Mouse (Mus musculus): ENCODE results near the gene Phactr3.
A peak's percentile ranks its signal among the peaks of the same experiment; 100 is the strongest.

Gene Phactr3

GRCm38 (mm10) chr2:178196038-178196437, 77.3 kb downstream of the Phactr3 start:
- no peak for DNase-seq

DNA sequence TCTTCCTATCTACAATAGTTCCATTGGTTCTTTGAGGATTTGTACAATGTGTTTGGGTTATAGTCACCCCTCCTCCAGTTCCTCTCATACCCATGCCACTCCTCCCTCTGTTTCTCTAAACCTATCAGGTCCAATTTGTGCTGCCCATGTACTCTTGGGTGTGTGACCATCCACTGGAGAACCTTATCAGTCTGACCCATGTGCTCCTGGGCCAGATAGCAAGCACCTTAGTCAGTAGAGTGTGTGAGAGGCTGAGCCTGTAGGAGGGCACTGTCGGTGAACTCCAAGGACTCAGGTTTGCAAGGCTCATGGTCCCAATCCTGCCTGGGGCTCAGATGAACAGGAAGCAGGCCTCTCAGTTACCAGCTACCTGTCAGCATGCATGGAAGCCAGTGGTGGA, 78.8 kb downstream of the Phactr3 start:
- no peak for DNase-seq

GRCm38 (mm10) chr2:178204455-178204854, 85.7 kb downstream of the Phactr3 start:
- no peak for DNase-seq

DNA sequence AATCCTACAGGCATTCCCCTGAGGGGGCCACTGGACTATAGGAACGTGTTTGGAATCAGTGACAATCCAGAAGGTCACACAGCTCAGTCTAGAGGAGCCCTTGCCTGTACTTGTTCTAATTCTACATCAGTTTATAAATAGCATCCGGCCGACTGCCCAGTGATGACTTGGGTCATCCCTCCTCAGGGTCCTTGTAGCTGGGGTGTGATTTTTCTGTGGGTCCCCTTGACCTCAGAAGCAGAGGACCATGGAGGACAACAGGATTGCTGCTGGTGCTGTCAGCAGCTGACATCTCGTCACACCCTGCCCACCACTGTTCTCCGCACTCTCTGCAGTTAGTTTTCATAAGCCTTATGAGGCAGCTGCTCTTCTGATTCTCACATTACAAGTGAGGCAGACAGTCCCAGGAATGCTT, 89.4 kb downstream of the Phactr3 start:
- no peak for DNase-seq

DNA sequence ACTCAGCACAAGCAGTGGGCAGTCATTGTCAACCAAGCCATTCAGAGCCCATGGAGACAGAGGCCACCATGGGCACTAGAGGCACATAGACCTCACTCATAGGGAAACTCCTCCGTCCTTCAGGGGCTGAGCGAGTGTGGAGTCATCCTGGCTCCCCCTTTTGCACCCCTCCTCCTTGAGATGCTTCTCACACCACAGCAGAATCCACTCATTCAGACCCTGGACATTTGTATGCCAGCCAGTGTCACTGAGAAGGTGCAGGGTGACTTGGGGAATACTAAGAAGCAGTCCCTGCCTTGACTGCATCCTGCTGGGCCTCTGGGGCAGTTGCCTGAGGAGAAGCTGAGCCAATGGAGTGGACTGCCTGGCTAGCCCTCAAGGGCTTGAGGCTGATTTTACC, 95.1 kb downstream of the Phactr3 start:
- DNase-seq: no peak

- no peak for DNase-seq
Observed at GRCm38 (mm10) chr2:178214531-178214930, 95.8 kb downstream of the Phactr3 start.

DNA sequence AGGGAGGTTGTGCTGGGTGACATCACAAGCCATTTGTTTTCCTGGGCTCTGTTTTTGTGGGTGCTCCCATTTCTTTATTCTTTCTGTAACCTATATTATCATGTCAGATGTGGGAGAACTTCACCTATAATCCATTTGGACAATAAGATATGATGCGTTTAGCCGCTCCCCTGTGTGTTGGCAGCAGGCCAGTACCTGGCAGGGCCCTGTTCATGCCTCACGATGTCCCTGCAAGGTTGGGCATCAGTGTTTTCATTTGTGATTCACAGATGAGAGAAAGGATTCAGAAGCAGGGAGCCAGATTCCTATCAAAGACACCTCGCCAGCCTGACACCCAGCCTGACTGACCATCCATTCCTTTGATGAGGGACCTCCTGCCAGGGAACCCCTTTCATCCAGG, 99.7 kb downstream of the Phactr3 start:
- no peak for DNase-seq

GRCm38 (mm10) chr2:178219454-178220147, 100.8 kb downstream of the Phactr3 start:
- DNase-seq: no peak

GRCm38 (mm10) chr2:178220148-178220717, 101.5 kb downstream of the Phactr3 start:
- no peak for DNase-seq

GRCm38 (mm10) chr2:178221003-178221402, 102.2 kb downstream of the Phactr3 start:
- DNase-seq: no peak

DNA sequence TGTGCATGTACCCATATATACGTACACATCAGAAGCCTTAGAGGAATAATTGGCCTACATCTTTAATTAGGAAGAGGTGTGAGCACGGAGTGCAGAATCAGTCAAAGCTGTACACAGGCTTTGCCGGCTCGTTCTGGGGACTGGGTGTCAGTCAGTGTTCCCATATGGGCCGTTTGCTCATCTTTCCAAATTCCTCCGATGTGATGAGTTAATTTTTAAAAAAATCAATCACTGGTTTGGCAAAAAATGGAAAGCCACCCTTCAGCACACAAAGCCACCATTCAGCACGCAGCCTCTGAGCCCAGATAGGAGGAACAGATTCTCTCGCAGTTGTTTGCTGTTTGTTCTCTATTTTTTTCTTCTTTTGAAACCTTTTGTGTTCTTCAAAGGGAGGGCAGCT, 110.5 kb downstream of the Phactr3 start:
- no peak for DNase-seq

DNA sequence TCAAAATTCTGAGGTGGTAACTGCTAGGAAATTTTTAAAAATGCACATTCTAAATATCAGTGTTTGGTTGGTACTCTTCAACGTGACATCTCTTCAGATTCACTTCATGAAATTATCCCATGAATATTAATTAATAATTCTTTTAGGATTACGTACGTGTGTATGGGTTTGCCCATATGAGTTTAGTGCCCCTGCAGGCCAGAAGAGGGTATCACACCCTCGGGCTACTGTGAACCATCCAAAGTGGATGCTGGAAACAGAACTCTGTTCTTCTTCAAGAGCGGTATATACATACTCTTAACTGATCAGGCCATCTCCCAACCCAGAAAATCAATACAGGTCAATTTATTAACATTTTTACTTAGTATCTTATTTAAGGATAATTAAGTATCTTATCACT, 114.7 kb downstream of the Phactr3 start:
- peak in 1 of 2 experiments; percentile 8 for DNase-seq

DNA sequence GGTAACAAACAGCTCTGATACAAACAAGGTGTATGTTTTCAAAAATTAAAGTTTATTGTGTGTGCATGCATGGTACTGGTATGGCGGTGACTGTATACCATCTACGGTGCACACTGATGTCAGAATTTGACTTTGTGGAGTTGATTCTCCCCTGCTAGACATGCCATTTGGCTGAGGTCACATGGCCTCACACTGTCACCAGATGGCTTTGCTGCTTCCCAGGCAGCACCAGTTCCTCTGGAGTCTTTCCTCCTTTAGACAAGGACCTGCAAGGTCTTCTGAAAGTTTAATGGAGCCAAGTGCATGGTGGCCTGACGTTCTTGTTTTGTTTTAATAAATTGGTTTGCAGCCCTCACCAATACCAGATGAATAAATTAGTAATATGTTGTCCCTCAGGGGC, 118.3 kb downstream of the Phactr3 start:
- DNase-seq: no peak

DNA sequence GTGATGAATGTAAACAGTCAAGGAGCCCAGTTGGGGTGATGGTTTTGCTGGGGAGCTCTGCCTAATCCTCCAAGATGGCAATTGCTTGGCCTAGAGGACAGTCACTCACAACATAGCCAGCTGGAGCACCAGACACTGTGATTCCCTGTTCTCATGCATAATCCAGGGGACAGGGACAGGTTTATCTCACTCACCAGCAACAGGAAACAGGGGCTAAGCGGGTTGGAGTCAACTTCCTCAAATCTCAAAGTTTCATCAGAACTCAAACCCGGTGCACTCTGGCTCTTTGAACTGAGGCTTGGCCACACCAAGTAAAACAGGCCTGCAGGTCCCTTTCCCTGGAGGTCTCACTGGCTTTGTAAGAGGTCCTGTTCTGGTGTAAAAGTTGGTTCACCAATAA, 119.7 kb downstream of the Phactr3 start:
- no peak for DNase-seq

GRCm38 (mm10) chr2:178240886-178241285, 122.1 kb downstream of the Phactr3 start:
- DNase-seq: no peak

DNA sequence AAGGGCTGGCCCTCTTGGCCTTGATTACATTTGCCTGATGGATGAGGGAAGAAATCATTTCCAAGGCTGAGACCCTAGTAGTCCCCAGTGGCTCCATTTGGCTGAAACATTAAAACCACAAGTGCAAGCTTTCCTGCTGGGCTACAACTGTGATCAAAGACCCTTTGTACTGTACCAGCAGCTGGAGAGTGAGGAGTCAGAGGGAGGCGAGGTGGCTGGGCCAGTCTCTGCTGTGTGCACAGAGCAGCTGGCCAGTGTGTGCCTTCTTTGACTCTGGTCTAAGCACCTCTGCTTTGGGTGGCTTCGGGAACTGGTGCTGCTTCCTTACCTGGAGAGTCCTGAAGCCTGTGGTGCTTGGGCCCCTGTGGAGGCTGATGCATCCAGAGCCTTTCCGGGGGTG, 122.6 kb downstream of the Phactr3 start:
- DNase-seq: no peak

- DNase-seq: no peak
Observed at GRCm38 (mm10) chr2:178242996-178243395, 124.2 kb downstream of the Phactr3 start.

DNA sequence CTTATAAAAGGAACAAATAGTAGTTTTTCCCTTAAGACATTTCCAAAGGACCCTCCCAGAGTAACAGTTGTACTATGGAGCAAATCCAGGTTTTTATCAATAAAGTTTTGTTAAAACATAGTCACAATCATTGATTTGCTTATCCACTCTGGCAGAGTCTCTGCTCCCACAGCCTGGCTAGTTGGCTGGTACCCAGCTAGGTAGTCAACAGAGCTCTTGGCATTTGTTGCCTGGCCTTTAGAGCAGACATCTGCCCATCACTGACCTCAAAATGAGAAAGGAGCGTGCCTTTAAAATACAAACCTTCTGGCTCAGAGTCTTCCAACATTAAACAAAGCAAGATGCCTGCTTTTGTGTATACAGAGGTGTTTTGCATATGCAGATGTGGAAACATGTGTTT, 126.1 kb downstream of the Phactr3 start:
- DNase-seq: no peak

DNA sequence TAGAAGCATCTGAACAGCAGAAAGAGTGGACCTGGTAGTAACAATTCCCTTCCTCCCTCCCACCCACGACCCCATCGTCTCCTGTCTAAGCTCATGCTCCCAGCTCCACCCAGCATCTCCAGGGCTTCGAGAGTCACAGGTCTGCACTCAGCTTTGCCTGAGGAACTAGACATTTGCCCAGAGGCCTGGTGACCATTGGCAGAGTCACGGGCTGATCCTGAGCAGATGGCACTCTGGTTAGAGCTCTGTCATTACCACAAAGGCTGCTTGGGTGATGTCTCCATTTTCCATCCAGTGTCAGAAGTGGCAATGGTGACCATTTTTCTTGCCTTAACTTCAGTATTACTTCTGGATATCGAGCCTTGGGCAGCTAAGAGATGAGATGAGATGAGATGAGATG, 127.1 kb downstream of the Phactr3 start:
- DNase-seq: no peak

DNA sequence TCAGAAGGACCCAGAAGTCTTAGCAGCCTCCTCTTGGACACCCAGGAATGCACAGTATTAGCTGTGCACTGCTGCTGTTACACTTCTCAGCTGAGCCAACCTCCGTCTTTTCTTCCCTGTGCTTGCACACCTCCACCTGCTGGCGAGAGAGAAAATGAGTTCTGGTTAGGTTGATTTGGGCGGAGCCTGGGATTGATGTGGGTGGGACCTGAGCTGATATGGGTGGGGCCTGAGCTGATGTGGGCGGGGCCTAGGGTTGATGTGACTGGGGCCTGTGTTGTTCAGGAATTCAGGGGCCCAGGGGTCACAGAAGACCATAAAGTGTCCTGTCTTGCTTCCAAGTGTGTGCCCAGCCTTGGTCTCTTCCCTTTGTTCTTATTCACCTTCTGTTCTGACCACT, 128.0 kb downstream of the Phactr3 start:
- DNase-seq: peak in 1 of 2 experiments; percentile 15

DNA sequence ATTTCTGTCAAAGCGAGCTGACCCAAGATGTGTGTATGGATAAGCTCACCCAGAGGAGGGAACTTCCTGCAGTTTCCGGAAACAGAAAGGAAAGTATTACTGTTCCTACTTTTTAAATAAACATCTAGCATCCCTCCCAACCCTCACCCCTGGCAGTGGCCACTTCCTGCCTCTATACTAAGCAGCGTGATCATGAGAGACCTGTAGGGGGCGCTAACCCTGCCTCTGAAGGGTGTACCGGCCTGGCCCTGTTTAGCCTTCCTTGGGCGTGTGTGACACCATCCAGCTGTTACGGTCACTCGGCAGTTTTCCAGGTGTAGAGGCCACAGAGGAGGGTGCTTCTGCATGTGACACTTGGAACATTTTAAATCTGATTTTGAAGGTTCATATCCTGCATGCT, 128.5 kb downstream of the Phactr3 start:
- no peak for DNase-seq

- DNase-seq: no peak
Observed at GRCm38 (mm10) chr2:178257117-178257825, 138.5 kb downstream of the Phactr3 start.

DNA sequence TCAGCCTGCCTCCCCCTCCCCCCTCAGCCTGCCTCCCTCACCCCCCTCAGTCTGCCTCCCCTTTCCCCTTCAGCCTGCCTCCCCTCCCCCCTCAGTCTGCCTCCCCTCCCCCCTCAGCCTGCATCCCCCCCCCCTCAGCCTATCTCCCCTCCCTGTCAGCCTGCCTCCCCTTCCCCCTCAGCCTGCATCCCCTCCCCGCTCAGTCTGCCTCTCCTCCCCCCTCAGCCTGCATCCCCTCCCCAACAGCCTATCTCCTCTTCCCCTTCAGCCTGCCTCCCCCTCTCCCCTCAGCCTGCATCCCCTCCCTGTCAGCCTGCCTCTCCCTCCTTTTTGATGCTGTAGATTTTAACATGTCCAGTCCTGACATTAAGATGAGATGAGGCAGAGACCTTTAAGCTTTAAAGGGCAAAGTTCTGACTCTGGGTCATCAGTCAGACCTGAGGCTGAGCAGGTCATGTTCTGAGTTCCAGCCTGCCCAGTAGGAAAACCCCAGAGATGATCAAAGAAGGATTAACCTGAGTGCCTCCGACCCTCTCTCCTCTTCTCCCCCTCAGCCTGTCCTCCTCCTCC, 139.3 kb downstream of the Phactr3 start:
- DNase-seq: no peak

DNA sequence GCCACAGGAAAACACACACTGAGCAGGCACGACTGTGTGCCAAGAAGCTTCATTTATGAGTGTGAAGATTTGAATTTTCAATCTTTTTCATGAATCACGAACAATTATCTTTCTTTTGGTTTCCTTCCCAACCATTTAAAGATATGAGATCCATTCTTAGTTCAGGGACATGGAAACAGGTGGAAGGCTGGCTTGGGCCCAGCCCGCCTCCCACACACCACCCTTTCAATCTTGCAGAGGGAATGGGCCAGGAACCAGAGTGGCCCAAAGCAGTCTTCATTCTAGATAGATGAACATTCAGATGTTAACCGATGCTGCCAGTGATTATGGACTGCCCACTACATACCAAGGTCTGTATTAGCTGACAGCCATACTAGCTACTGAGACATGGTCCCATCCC, 144.3 kb downstream of the Phactr3 start:
- no peak for DNase-seq
